Mouse (Mus musculus): ENCODE data around the gene Smim7. TPM values are rescaled to one million over a fixed set of nuclear protein-coding genes. Genes with fewer than 3 reads are reported as not detected.
A peak's percentile ranks its signal among the peaks of the same experiment; 100 is the strongest.

Smim7 gene
- polyA plus RNA-seq, 1 experiment from 2014 or later: 121 TPM

GRCm38 (mm10) chr8:72575915-72576314 is 5.0 kb upstream of the Smim7 start:
- H3K36me3 ChIP-seq: 0 out of 2 replicates have a peak, but pooled peaks cover 4% of the 10 kb centered on the region
- no peaks in the 10 kb centered on the region for H3K27me3 ChIP-seq
- ATAC-seq (ENCODE audit: insufficient number of reproducible peaks, low FRiP score, low TSS enrichment, low read depth): no peak
- no peak overlapping the region for H3K27ac ChIP-seq (replicated peaks)
- H3K4me1 ChIP-seq: peaks cover 11% of the 10 kb centered on the region
- no peaks in the 10 kb centered on the region for H3K9me3 ChIP-seq (replicated peaks)
- no peak overlapping the region for H3K9ac ChIP-seq
- WGBS: 94% methylated on average over 6 of the region's 6 CpGs
- H3K4me3 ChIP-seq (replicated peaks): no peak overlapping the region
- H3K4me2 ChIP-seq (replicated peaks): no peak overlapping the region

DNA sequence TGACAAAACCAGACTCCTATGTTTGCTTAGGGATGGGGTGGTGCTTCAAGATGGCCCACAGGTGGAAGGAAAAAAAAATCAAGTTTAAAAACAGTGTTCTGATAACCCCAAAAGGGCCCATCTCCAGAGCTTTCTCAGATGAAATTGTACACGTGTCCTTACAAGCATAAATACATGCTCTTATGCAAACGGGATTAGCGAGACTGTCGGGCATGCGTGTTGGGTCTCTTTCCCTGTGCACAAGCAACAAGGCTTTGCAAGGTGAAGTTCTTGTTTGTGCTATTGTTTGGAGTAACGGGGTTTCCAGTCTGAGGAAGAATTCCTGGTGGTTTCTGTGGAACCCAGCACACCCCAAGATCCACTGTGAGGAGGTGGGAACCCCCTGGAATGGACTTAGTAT is 2.6 kb upstream of the Smim7 start:
- Histone ChIP-seq H3K9me3 (replicated peaks) (no peaks in the 10 kb centered on the region), H3K4me1 (peaks cover 30% of the 10 kb centered on the region), H3K36me3 (peaks cover 11% of the 10 kb centered on the region), H3K27me3 (no peaks in the 10 kb centered on the region), H3K4me2 (replicated peaks) (peak overlapping the region; percentile 89), H3K4me3 (replicated peaks) (peak overlapping the region; percentile 62; the same call in 1 of the 2 replicates), H3K9ac (no peak overlapping the region), H3K27ac (replicated peaks) (no peak overlapping the region)
- ATAC-seq (ENCODE audit: insufficient number of reproducible peaks, low FRiP score, low TSS enrichment, low read depth): no peak
- WGBS: 58% methylated on average over 6 of the region's 6 CpGs

DNA sequence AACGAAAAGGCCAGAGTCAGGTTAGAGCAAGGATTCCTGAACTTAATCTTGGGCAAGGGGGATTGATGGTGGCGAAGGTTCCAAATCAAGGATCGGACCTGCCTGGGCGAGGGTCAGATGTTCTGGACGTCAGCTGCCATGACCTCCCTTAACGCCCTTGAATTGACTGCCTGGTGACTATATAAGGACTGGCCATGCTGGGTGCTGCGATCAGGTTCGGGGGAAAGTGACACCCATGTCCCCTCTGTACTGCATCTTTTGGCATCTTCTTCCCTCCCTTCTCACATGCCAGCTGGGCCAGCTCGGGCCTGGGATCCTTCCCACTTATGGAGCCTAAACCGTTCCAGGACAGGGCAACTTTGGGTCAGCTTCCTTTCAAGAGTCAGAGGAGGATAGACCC is 1.6 kb upstream of the Smim7 start:
- Histone ChIP-seq H3K36me3 (peaks cover 20% of the 10 kb centered on the region), H3K27ac (replicated peaks) (peak overlapping the region; percentile 98), H3K27me3 (no peaks in the 10 kb centered on the region), H3K9me3 (replicated peaks) (no peaks in the 10 kb centered on the region), H3K4me3 (replicated peaks) (peak overlapping the region; percentile 62), H3K9ac (peak overlapping the region; percentile 58), H3K4me2 (replicated peaks) (peak overlapping the region; percentile 89), H3K4me1 (peaks cover 30% of the 10 kb centered on the region)
- ATAC-seq (ENCODE audit: insufficient number of reproducible peaks, low FRiP score, low TSS enrichment, low read depth): no peak
- 4% methylated on average over 10 of the region's 10 CpGs for WGBS

DNA sequence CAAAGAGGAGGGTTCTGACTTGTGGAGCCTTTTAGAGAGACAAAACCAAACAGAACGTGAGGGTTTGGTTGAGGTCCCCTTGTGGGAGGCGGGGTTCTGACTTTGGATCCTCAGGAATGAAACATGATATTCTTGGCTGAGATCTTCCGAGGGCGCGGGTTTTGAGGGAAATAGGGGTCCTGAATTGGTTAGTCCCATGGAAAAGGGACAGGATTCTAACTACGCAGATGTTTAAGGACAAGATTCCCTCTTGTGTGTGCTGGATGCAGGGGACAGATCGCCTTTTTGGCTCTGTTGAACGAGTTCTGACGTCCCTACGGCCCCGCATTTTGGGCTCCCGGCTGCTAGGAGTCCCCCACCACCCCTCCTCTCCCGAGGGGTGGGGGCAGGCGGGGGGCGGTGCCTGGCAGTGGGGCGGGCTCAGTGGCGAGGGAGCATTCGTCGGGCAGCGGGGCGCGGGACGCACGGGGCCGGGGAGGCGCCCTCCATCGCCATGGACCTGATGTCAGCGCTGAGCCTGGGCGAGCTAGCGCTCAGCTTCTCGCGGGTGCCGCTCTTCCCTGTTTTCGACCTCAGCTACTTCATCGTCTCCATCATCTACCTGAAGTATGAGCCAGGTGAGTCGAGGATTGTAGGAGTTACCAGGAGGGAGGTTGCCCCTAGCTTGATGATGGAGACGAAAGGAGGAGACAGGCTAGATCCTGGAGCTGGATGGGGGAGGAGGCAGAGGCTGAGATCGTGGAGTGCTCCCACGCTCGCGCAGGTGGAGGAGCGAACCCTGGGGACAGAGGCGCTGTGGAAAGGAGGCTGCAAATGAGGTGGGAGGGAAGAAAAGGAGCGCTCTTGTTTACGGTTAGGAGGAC is 954 bp upstream of the Smim7 start, which contains the start of gene Tmem38a:
TSS of gene Tmem38a (plus strand) at position 445 of the 863 bp plus-strand sequence.
- Histone ChIP-seq H3K9me3 (replicated peaks) (no peaks in the 10 kb centered on the region), H3K36me3 (peaks cover 27% of the 10 kb centered on the region), H3K27me3 (no peaks in the 10 kb centered on the region), H3K4me3 (replicated peaks) (peak within 1 kb of the TSS; percentile 62), H3K4me2 (replicated peaks) (peak within 1 kb of the TSS; percentile 89), H3K9ac (peak within 1 kb of the TSS; percentile 58), H3K27ac (replicated peaks) (peak within 1 kb of the TSS; percentile 98), H3K4me1 (peaks cover 30% of the 10 kb centered on the region)
- WGBS: under 1% methylated on average over 45 of the region's 45 CpGs
- peak; percentile 45 for ATAC-seq (ENCODE audit: insufficient number of reproducible peaks, low FRiP score, low TSS enrichment, low read depth)

- 94% methylated on average over 2 of the region's 2 CpGs for WGBS
- no peak overlapping the region for H3K4me2 ChIP-seq (replicated peaks)
- no peak overlapping the region for H3K27ac ChIP-seq (replicated peaks)
- ATAC-seq (ENCODE audit: insufficient number of reproducible peaks, low FRiP score, low TSS enrichment, low read depth): no peak
- H3K27me3 ChIP-seq: no peaks in the 10 kb centered on the region
- no peak overlapping the region for H3K9ac ChIP-seq
- peaks cover 61% of the 10 kb centered on the region for H3K36me3 ChIP-seq
- no peaks in the 10 kb centered on the region for H3K9me3 ChIP-seq (replicated peaks)
- no peak overlapping the region for H3K4me3 ChIP-seq (replicated peaks)
- peaks cover 19% of the 10 kb centered on the region for H3K4me1 ChIP-seq
These were observed 4.9 kb downstream of the Smim7 start for GRCm38 (mm10) chr8:72565970-72566369.

- H3K9ac ChIP-seq: no peak overlapping the region
- H3K36me3 ChIP-seq: peaks cover 34% of the 10 kb centered on the region
- no peaks in the 10 kb centered on the region for H3K27me3 ChIP-seq
- no peak overlapping the region for H3K4me2 ChIP-seq (replicated peaks)
- H3K4me1 ChIP-seq: no peaks in the 10 kb centered on the region
- H3K9me3 ChIP-seq (replicated peaks): no peaks in the 10 kb centered on the region
- H3K4me3 ChIP-seq (replicated peaks): no peak overlapping the region
- no peak for ATAC-seq (ENCODE audit: insufficient number of reproducible peaks, low FRiP score, low TSS enrichment, low read depth)
- 89% methylated on average over 1 of the region's 1 CpGs for WGBS
- H3K27ac ChIP-seq (replicated peaks): no peak overlapping the region
These were observed 9.7 kb downstream of the Smim7 start for GRCm38 (mm10) chr8:72561111-72561689.

- 56% methylated on average over 4 of the region's 4 CpGs for WGBS
- no peak overlapping the region for H3K4me2 ChIP-seq (replicated peaks)
- H3K4me1 ChIP-seq: no peaks in the 10 kb centered on the region
- no peaks in the 10 kb centered on the region for H3K27me3 ChIP-seq
- H3K9ac ChIP-seq: no peak overlapping the region
- no peak overlapping the region for H3K27ac ChIP-seq (replicated peaks)
- ATAC-seq (ENCODE audit: insufficient number of reproducible peaks, low FRiP score, low TSS enrichment, low read depth): no peak
- no peaks in the 10 kb centered on the region for H3K9me3 ChIP-seq (replicated peaks)
- peaks cover 11% of the 10 kb centered on the region for H3K36me3 ChIP-seq
- no peak overlapping the region for H3K4me3 ChIP-seq (replicated peaks)
These were observed 15.1 kb downstream of the Smim7 start for GRCm38 (mm10) chr8:72555770-72556169.

DNA sequence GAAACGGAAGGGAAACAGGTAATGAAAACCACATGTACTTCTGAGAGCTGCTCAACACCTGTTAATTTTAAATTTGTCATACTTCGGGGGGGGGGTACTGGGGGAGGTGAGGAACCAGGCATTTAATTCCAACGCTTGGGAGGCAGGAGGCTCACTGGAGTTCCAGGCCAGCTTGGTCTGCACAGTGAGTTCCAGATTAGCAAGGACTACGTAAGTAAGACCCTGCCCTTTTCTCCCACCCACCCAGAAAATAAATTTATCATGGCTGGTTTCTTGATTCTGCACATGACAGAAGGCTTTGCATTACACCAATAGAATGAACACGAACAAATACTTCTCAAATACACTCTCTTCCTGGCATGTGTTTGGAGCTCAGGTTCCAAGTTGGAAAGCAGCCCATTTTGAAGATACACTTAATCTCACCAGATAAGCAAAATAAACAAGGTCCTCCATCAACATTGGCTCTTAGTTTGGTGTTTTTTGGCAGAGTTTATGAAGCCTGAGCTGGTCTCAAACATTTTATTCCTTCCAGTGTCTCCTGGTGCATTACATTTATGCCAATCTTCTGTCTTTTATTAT is 21.5 kb downstream of the Smim7 start:
- Histone ChIP-seq H3K4me3 (replicated peaks) (peak overlapping the region; percentile 96), H3K9me3 (replicated peaks) (no peaks in the 10 kb centered on the region), H3K27me3 (no peaks in the 10 kb centered on the region), H3K4me1 (peaks cover 19% of the 10 kb centered on the region), H3K36me3 (peaks cover 4% of the 10 kb centered on the region; the same call in 1 of the 2 replicates), H3K9ac (no peak overlapping the region; the same call in 1 of the 2 replicates), H3K4me2 (replicated peaks) (peak overlapping the region; percentile 84), H3K27ac (replicated peaks) (peak overlapping the region; percentile 97; the same call in 1 of the 2 replicates)
- ATAC-seq (ENCODE audit: insufficient number of reproducible peaks, low FRiP score, low TSS enrichment, low read depth): no peak
- WGBS: 5% methylated on average over 5 of the region's 5 CpGs

DNA sequence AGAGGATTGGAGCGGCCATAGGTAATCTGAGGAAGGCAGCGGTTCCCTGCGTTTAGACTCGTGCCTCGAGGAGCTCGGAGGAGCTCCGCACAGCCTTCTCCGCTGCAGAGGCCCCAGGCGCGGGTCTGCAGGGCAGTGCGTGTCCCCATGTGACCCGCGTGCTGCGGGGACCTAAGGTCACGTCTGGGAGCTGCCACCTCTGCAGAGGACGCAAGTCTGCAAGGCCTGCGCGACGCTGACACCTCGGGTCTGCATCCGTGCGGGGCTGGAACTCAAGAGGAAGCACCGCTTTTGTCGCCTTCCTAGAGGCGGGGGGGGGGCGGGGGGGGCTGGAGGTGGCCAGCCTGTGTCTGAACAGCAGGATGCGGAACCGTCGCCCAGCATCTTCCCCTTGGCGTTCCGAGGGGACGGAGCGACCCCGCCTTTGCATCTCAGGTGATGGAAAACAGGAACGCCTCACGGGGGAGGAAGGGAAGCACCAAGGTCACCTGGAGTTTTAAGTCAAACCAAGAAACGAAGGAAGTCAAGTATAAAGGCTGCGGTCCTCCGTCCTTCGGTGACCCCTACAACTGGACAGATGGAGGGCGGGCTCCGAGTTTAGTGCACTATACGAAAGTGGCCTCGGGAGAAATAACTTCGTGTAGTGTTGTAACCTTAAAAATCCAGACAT is 22.1 kb downstream of the Smim7 start:
- H3K36me3 ChIP-seq: peaks cover 11% of the 10 kb centered on the region; the same call in 1 of the 2 replicates
- H3K27me3 ChIP-seq: no peaks in the 10 kb centered on the region
- H3K4me1 ChIP-seq: peaks cover 19% of the 10 kb centered on the region
- H3K9me3 ChIP-seq (replicated peaks): no peaks in the 10 kb centered on the region
- no peak for ATAC-seq (ENCODE audit: insufficient number of reproducible peaks, low FRiP score, low TSS enrichment, low read depth)
- under 1% methylated on average over 45 of the region's 45 CpGs for WGBS
- H3K4me3 ChIP-seq (replicated peaks): peak overlapping the region; percentile 96
- H3K9ac ChIP-seq: peak overlapping the region; percentile 69
- peak overlapping the region; percentile 97 for H3K27ac ChIP-seq (replicated peaks)
- H3K4me2 ChIP-seq (replicated peaks): peak overlapping the region; percentile 84

DNA sequence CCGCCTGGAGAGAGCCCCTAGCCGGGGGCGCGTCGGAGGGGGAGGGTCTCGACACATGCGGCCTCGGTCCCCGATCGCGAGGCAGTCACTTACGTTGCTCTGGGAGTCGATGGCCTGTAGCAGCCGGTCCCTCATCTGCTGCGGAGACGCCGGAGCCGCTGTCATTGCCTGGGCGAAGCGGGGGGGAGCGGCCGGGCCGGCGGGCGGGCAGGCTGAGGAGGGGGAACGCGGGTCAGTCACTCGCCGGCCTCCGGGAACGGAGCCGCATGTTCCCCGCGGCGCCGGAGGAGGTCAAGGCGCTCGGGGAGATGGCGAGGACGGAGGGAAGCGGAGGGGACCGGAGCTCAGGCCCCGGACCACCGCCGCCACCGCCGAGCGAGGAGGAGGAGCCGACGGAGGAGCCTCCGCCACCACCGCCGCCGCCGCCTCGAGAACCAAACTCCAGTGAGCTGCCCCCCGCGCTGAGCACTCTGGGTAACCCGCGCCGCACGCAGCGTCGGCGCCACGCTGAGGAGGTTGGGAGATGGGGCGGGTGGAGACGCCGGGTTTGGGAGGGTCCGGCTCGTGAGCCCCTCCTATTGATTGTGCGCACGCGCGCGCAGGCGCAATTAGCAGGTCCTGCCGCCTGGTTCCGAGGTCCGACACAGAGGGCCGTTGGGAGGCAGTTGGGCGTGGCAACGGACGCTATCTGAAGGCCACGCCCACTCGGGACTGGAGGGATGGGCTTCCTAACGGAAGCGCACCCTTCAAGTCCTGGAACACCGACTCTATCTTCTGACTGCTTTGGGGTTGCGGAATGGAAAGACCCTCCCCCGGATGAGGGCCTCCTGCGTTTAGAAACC is 22.9 kb downstream of the Smim7 start, which contains the start of gene Med26:
TSS of gene Med26 (minus strand) at position 469 of the 842 bp plus-strand sequence.
- peaks cover 14% of the 10 kb centered on the region; the same call in 1 of the 2 replicates for H3K36me3 ChIP-seq
- H3K27me3 ChIP-seq: no peaks in the 10 kb centered on the region
- peaks cover 19% of the 10 kb centered on the region for H3K4me1 ChIP-seq
- no peaks in the 10 kb centered on the region for H3K9me3 ChIP-seq (replicated peaks)
- H3K4me2 ChIP-seq (replicated peaks): peak within 1 kb of the TSS; percentile 84
- peak within 1 kb of the TSS; percentile 97 for H3K27ac ChIP-seq (replicated peaks)
- WGBS: under 1% methylated on average over 85 of the region's 92 CpGs
- peak; percentile 97 for ATAC-seq (ENCODE audit: insufficient number of reproducible peaks, low FRiP score, low TSS enrichment, low read depth)
- H3K9ac ChIP-seq: peak within 1 kb of the TSS; percentile 99
- H3K4me3 ChIP-seq (replicated peaks): peak within 1 kb of the TSS; percentile 96
